Mouse (Mus musculus): ENCODE measurements around the gene Ercc6. TPM values are rescaled to one million over a fixed set of nuclear protein-coding genes. Genes with fewer than 3 reads are reported as not detected.
A peak's percentile ranks its signal among the peaks of the same experiment; 100 is the strongest.

The Ercc6 gene
- polyA plus RNA-seq, 1 experiment from 2014 or later = 8.4 TPM

- H3K27me3 ChIP-seq (ENCODE audit: control insufficient read depth, insufficient read depth, low read length) = no peaks in the 10 kb centered on the region
- no peak overlapping the region for H3K27ac ChIP-seq (replicated peaks)
- H3K36me3 ChIP-seq (ENCODE audit: control insufficient read depth, insufficient read depth, low read length) = no peaks in the 10 kb centered on the region
- no peak overlapping the region for H3K9ac ChIP-seq (ENCODE audit: low read length)
- no peaks in the 10 kb centered on the region for H3K4me1 ChIP-seq (replicated peaks; ENCODE audit: control insufficient read depth, insufficient read depth)
- no peak for ATAC-seq (ENCODE audit: low FRiP score, low TSS enrichment)
- H3K4me2 ChIP-seq (replicated peaks; ENCODE audit: low read depth) = no peak overlapping the region
- TF ChIP-seq CTCF (IDR thresholded peaks at IDR 0.05; ENCODE audit: low read depth) = peak; percentile 49
- TF ChIP-seq EP300 (optimal IDR thresholded peaks at IDR 0.05) = no peak
- H3K9me3 ChIP-seq (ENCODE audit: control insufficient read depth, low read length) = no peaks in the 10 kb centered on the region
- 36% methylated on average over 10 of the region's 10 CpGs for WGBS
- no peak overlapping the region for H3K4me3 ChIP-seq (ENCODE audit: low read depth, low read length)
- DNase-seq (ENCODE audit: low spot score) = no peak
Observed at GRCm38 (mm10) chr14:32628584-32628983, 115.3 kb downstream of the Ercc6 start.

Other genes with a start within 250 kb of the Ercc6 start
- gene Ogdhl, start 191.5 kb upstream of the Ercc6 start, polyA plus RNA-seq (2015; fragmentation: Nextera tagmentation; extraction: Ambion mirVana) = 1.6 and 2.0 TPM in 2 replicates
- gene 1700024G13Rik, start 125.1 kb upstream of the Ercc6 start, polyA plus RNA-seq (2015; fragmentation: Nextera tagmentation; extraction: Ambion mirVana) = not detected in 2 replicates
- 3.8 and 3.9 TPM in 2 replicates for gene Slc18a3, start 48.7 kb upstream of the Ercc6 start, polyA plus RNA-seq (2015; fragmentation: Nextera tagmentation; extraction: Ambion mirVana)
- 0.17 and 0.30 TPM in 2 replicates for gene Chat, start 47.5 kb upstream of the Ercc6 start, polyA plus RNA-seq (2015; fragmentation: Nextera tagmentation; extraction: Ambion mirVana)
- gene Prrxl1, start 85.9 kb downstream of the Ercc6 start, polyA plus RNA-seq (2015; fragmentation: Nextera tagmentation; extraction: Ambion mirVana) = 0.10 and 0.11 TPM in 2 replicates
- gene 3425401B19Rik, start 171.8 kb downstream of the Ercc6 start, polyA plus RNA-seq (2015; fragmentation: Nextera tagmentation; extraction: Ambion mirVana) = 0.02 TPM in 1 of 2 replicates, not detected in the other

All from stomach, postnatal 0 days (tissue).